Comparison of ENCODE assay signal across 8 mouse cellular contexts in genomic region chr16:18629390-18630231, GRCm38 (mm10). TPM values are rescaled to one million over a fixed set of nuclear protein-coding genes. Genes with fewer than 3 reads are reported as not detected.
DNase-seq lines count a peak whose midpoint lies in the region; ATAC-seq and TF ChIP-seq lines count a peak whose summit lies in the region.

Gene Sept5, minus strand, starts transcription at chr16:18629954.

- ATAC-seq in heart, embryonic 12.5 days (ENCODE audit: insufficient number of reproducible peaks, low FRiP score), result peak; percentile 46
- ATAC-seq in kidney, postnatal 0 days (replicated peaks; ENCODE audit: low FRiP score, low read depth), result peak; percentile 35
- ATAC-seq in liver, embryonic 12.5 days, result peak; percentile 30

- no peak for TF ChIP-seq CTCF in E14TG2a.4 (conservative IDR thresholded peaks at IDR 0.05; ENCODE audit: low read length)
- no peak for TF ChIP-seq CTCF in embryonic fibroblast, embryonic 13.5 days (IDR thresholded peaks at IDR 0.05; ENCODE audit: borderline replicate concordance, insufficient read depth, low read length)
- no peak for TF ChIP-seq CTCF in kidney, postnatal 0 days (IDR thresholded peaks at IDR 0.05; ENCODE audit: low read depth)

- H3K36me3 ChIP-seq in E14TG2a.4 (ENCODE audit: insufficient read depth, low read length), result no peaks in the 10 kb centered on the region
- no peaks in the 10 kb centered on the region for H3K36me3 ChIP-seq in heart, embryonic 12.5 days
- no peaks in the 10 kb centered on the region for H3K36me3 ChIP-seq in kidney, postnatal 0 days (ENCODE audit: insufficient read depth, low read length)
- no peaks in the 10 kb centered on the region for H3K36me3 ChIP-seq in liver, embryonic 12.5 days

- TF ChIP-seq POLR2A in embryonic fibroblast, embryonic 13.5 days (IDR thresholded peaks at IDR 0.05; ENCODE audit: low read depth, low read length), result peak; percentile 62

- H3K4me3 ChIP-seq in E14TG2a.4 (replicated peaks; ENCODE audit: low read length), result peak within 1 kb of the TSS; percentile 77
- H3K4me3 ChIP-seq in embryonic fibroblast, embryonic 13.5 days (ENCODE audit: insufficient read depth, low read length), result peak within 1 kb of the TSS; percentile 74
- H3K4me3 ChIP-seq in heart, embryonic 12.5 days, result peak within 1 kb of the TSS; percentile 71
- H3K4me3 ChIP-seq in kidney, postnatal 0 days (replicated peaks; ENCODE audit: low read depth, low read length), result peak within 1 kb of the TSS; percentile 70
- H3K4me3 ChIP-seq in liver, embryonic 12.5 days, result peak within 1 kb of the TSS; percentile 63

- 1% methylated on average over 69 of the region's 93 CpGs for WGBS in heart, embryonic 12.5 days
- under 1% methylated on average over 79 of the region's 93 CpGs for WGBS in kidney, postnatal 0 days
- WGBS in liver, embryonic 12.5 days (ENCODE audit: insufficient replicate concordance), result under 1% methylated on average over 71 of the region's 93 CpGs

- H3K9ac ChIP-seq in heart, embryonic 12.5 days, result peak within 1 kb of the TSS; percentile 80
- H3K9ac ChIP-seq in kidney, postnatal 0 days (ENCODE audit: low read depth, low read length), result peak within 1 kb of the TSS; percentile 69
- peak within 1 kb of the TSS; percentile 64 for H3K9ac ChIP-seq in liver, embryonic 12.5 days

- H3K4me2 ChIP-seq in heart, embryonic 12.5 days, result peak within 1 kb of the TSS; percentile 95
- peak within 1 kb of the TSS; percentile 97 for H3K4me2 ChIP-seq in kidney, postnatal 0 days (ENCODE audit: low read length)
- H3K4me2 ChIP-seq in liver, embryonic 12.5 days, result peak within 1 kb of the TSS; percentile 90

- peak within 1 kb of the TSS; percentile 10; the same call in 1 of the 2 replicates for H3K27ac ChIP-seq in embryonic fibroblast, embryonic 13.5 days (ENCODE audit: insufficient read depth, low read length)
- no peak within 1 kb of the TSS for H3K27ac ChIP-seq in heart, embryonic 12.5 days (ENCODE audit: poor library complexity, severe bottlenecking)
- H3K27ac ChIP-seq in kidney, postnatal 0 days, result no peak within 1 kb of the TSS; the same call in 1 of the 2 replicates
- no peak within 1 kb of the TSS for H3K27ac ChIP-seq in liver, embryonic 12.5 days

- no peak for DNase-seq in adrenal gland, postnatal 4 days (ENCODE audit: low spot score in 2 of 2)
- DNase-seq in kidney, postnatal 0 days (ENCODE audit: low spot score), result peak; percentile 59
- peak; percentile 21 to 29 for DNase-seq in natural killer cell, adult 2 months (ENCODE audit: low spot score in 2 of 2)
- DNase-seq in urinary bladder, postnatal 14 days (ENCODE audit: low spot score), result peak; percentile 71

- peaks cover 43% of the 10 kb centered on the region for H3K4me1 ChIP-seq in E14TG2a.4 (replicated peaks; ENCODE audit: low read depth, low read length)
- 0 out of 2 replicates have a peak, but pooled peaks cover 4% of the 10 kb centered on the region for H3K4me1 ChIP-seq in embryonic fibroblast, embryonic 13.5 days (ENCODE audit: control insufficient read depth, insufficient read depth, low read length)
- H3K4me1 ChIP-seq in heart, embryonic 12.5 days (replicated peaks), result peaks cover 20% of the 10 kb centered on the region
- H3K4me1 ChIP-seq in kidney, postnatal 0 days (replicated peaks; ENCODE audit: insufficient read depth, low read length), result peaks cover 13% of the 10 kb centered on the region; the same call in 1 of the 2 replicates
- peaks cover 32% of the 10 kb centered on the region for H3K4me1 ChIP-seq in liver, embryonic 12.5 days

- peaks cover 90% of the 10 kb centered on the region for H3K27me3 ChIP-seq in E14TG2a.4 (ENCODE audit: insufficient read depth, low read length)
- peaks cover 74% of the 10 kb centered on the region for H3K27me3 ChIP-seq in heart, embryonic 12.5 days (replicated peaks)
- peaks cover 15% of the 10 kb centered on the region; the same call in 1 of the 2 replicates for H3K27me3 ChIP-seq in kidney, postnatal 0 days (ENCODE audit: insufficient read depth, low read length)
- peaks cover 88% of the 10 kb centered on the region for H3K27me3 ChIP-seq in liver, embryonic 12.5 days (replicated peaks)

- H3K9me3 ChIP-seq in E14TG2a.4 (ENCODE audit: low read length), result peaks cover 8% of the 10 kb centered on the region
- H3K9me3 ChIP-seq in heart, embryonic 12.5 days (replicated peaks), result no peaks in the 10 kb centered on the region
- H3K9me3 ChIP-seq in kidney, postnatal 0 days (replicated peaks; ENCODE audit: low read length), result no peaks in the 10 kb centered on the region
- H3K9me3 ChIP-seq in liver, embryonic 12.5 days (replicated peaks), result no peaks in the 10 kb centered on the region

RNA-seq across cellular contexts. Expression of gene Sept5, which starts in this region (rescaled TPM):
- 10 to 100 TPM; 18.9 to 28.7 TPM for total RNA-seq in adrenal gland, postnatal 4 days (2021)
- polyA plus RNA-seq in embryonic fibroblast, embryonic 13.5 days (2011; ENCODE audit: insufficient read length, low read depth, missing spikeins), result 82.3 and 89.3 TPM in 2 replicates
- 6.3 and 6.5 TPM in 2 replicates for polyA plus RNA-seq in heart, embryonic 12.5 days (2016; fragmentation: Nextera tagmentation; extraction: Ambion mirVana)
- polyA plus RNA-seq in kidney, postnatal 0 days (2015; fragmentation: Nextera tagmentation; extraction: Ambion mirVana), result 10.4 and 12.0 TPM in 2 replicates
- polyA plus RNA-seq in liver, embryonic 12.5 days (2016; fragmentation: Nextera tagmentation; extraction: Ambion mirVana), result 2.6 and 2.8 TPM in 2 replicates

Comparison
In these comparisons a context has a peak if more than half of its experiments do, and no peak if none do; other contexts are left out.
1. DNase-seq: peak in kidney, postnatal 0 days (single experiment), natural killer cell, adult 2 months (2 of 2) and urinary bladder, postnatal 14 days (single experiment); none in adrenal gland, postnatal 4 days (0 of 2).
2. Peak in every context shown above with its lines, with median percentiles within 50 percentile points of each other: H3K4me3 ChIP-seq, ATAC-seq, H3K4me2 ChIP-seq and H3K9ac ChIP-seq.